In the genomic region with DNA sequence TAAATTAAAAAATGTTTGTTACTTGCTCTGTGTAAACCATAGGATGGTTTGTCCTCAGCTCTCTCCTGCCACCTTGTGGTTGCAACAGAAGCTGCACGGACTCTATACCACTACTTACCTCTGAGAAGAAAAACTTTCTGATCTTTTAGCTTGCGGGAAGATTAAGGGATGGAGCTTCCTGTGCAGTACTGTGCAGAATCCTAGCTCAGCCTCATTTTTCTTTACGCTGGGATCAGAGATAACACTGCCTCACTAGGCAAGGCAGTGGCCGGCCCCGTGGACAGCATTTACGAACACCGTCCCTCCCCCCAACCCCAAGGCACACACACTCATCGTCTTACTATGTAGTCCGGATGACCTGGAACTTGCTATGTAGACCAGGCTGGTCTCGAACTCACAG, we compare ENCODE assay signal across 9 mouse cellular contexts. TPM values are rescaled to one million over a fixed set of nuclear protein-coding genes. Genes with fewer than 3 reads are reported as not detected.
DNase-seq lines count a peak whose midpoint lies in the region; ATAC-seq and TF ChIP-seq lines count a peak whose summit lies in the region.
"Had no signal": no experiment of that assay in that cellular context is flagged by ENCODE, and none has a peak within 500 bp of the region (broad histone marks: within the 10 kb centered on the region; RNA-seq: fewer than 3 reads in every experiment).

No protein-coding gene starts in this region.

- no peaks in the 10 kb centered on the region for H3K36me3 ChIP-seq in forebrain, postnatal 0 days (ENCODE audit: insufficient read depth)

- no peaks in the 10 kb centered on the region for H3K27me3 ChIP-seq in cerebellum, adult 2 months (ENCODE audit: control insufficient read depth, insufficient read depth, low read length)
- H3K27me3 ChIP-seq in forebrain, postnatal 0 days (ENCODE audit: insufficient read depth, low read length) = no peaks in the 10 kb centered on the region

- TF ChIP-seq CTCF in cerebellum, adult 2 months (IDR thresholded peaks at IDR 0.05; ENCODE audit: borderline replicate concordance, insufficient read depth, low read depth, low read length) = peak; percentile 72
- peak; percentile 83 for TF ChIP-seq CTCF in forebrain, postnatal 0 days (IDR thresholded peaks at IDR 0.05; ENCODE audit: low read depth)

- TF ChIP-seq POLR2A in cerebellum, adult 2 months (IDR thresholded peaks at IDR 0.05; ENCODE audit: borderline replicate concordance, insufficient read depth, low read length) = no peak

- 11% methylated on average over 10 of the region's 10 CpGs for WGBS in cerebellum, adult 2 months
- 25% methylated on average over 10 of the region's 10 CpGs for WGBS in forebrain, postnatal 0 days

- no peaks in the 10 kb centered on the region for H3K9me3 ChIP-seq in forebrain, postnatal 0 days (ENCODE audit: low read length)

- ATAC-seq in forebrain, postnatal 0 days = peak; percentile 17; the same call in 1 of the 2 replicates
- peak; percentile 64 for ATAC-seq in megakaryocyte progenitor cell, adult 5-6 weeks (replicated peaks; ENCODE audit: poor library complexity)

- intact Hi-C loops in left cerebral cortex, postnatal 14 days (cut with DNase I) = loop anchor here (2.0 to 5.0 kb wide), 2 partner anchors 69 to 257 kb away; a partner anchor contains a TSS

- no peak overlapping the region for H3K4me3 ChIP-seq in cerebellum, adult 2 months (replicated peaks; ENCODE audit: insufficient read depth, low read depth, low read length)
- H3K4me3 ChIP-seq in forebrain, postnatal 0 days (ENCODE audit: low read depth, low read length) = no peak overlapping the region

- H3K4me1 ChIP-seq in cerebellum, adult 2 months (ENCODE audit: control insufficient read depth, insufficient read depth, low read length) = peaks cover 2% of the 10 kb centered on the region; the same call in 1 of the 2 replicates
- H3K4me1 ChIP-seq in forebrain, postnatal 0 days (ENCODE audit: insufficient read depth) = peaks cover 3% of the 10 kb centered on the region; the same call in 1 of the 2 replicates

- H3K27ac ChIP-seq in cerebellum, adult 2 months (ENCODE audit: insufficient read depth, low read length) = no peak overlapping the region
- H3K27ac ChIP-seq in forebrain, postnatal 0 days (ENCODE audit: low read depth, low read length) = no peak overlapping the region

- peak; percentile 68 to 91 for DNase-seq in adrenal gland, adult (ENCODE audit: inconsistent age in 2 of 2, low spot score in 1 of 2)
- DNase-seq in adrenal gland, adult 8-10 months = no peak
- DNase-seq in cerebellum, adult 2 months = peak; percentile 68 to 69
- DNase-seq in forebrain, postnatal 0 days = peak; percentile 84
- DNase-seq in hindlimb bud, embryonic 11.5 days (ENCODE audit: extremely low spot score, low read depth, low spot score) = peak; percentile 73
- DNase-seq in left cerebral cortex, postnatal 14 days (ENCODE audit: low spot score in 2 of 2) = peak; percentile 78 to 81
- peak; percentile 70 for DNase-seq in right cerebral cortex, postnatal 4 days

- H3K4me2 ChIP-seq in forebrain, postnatal 0 days (ENCODE audit: low read depth) = no peak overlapping the region

- no peak overlapping the region for H3K9ac ChIP-seq in forebrain, postnatal 0 days

RNA-seq across cellular contexts. Expression of a gene that starts 1.0 kb away (rescaled TPM):
- 10 to 100 TPM; 51.0 to 67.4 (median 59.4) TPM for total RNA-seq in adrenal gland, adult 8-10 months (2022)
- polyA plus RNA-seq in cerebellum, adult 2 months (2012; rRNA removed) = 115 and 150 TPM in 2 replicates
- 27.8 and 35.2 TPM in 2 replicates for total RNA-seq in forebrain, postnatal 0 days (2014; rRNA removed)
- 112 and 143 TPM in 2 replicates for polyA plus RNA-seq in forebrain, postnatal 0 days (2015; fragmentation: Nextera tagmentation; extraction: Ambion mirVana)
- 10 to 100 TPM; 33.1 to 51.9 TPM for total RNA-seq in left cerebral cortex, postnatal 14 days (2021)
- total RNA-seq in megakaryocyte progenitor cell, adult 5-6 weeks (2015) = 21.8 and 25.4 TPM in 2 replicates
- 28.4 and 31.8 TPM in 2 replicates for total RNA-seq in megakaryocyte progenitor cell, adult 5-6 weeks (2017)

RNA-seq across cellular contexts. Expression of a gene that starts 20.1 kb away (rescaled TPM):
- total RNA-seq in adrenal gland, adult 8-10 months (2022) = 10 to 100 TPM; 30.6 to 44.1 (median 36.6) TPM
- 0.25 and 0.28 TPM in 2 replicates for polyA plus RNA-seq in cerebellum, adult 2 months (2012; rRNA removed)
- total RNA-seq in forebrain, postnatal 0 days (2014; rRNA removed) = 3.9 TPM in 1 of 2 replicates, not detected in the other
- polyA plus RNA-seq in forebrain, postnatal 0 days (2015; fragmentation: Nextera tagmentation; extraction: Ambion mirVana) = 0.41 and 0.88 TPM in 2 replicates
- total RNA-seq in left cerebral cortex, postnatal 14 days (2021) = under 1 TPM; 0.40 to 0.53 TPM
- 3.3 and 4.1 TPM in 2 replicates for total RNA-seq in megakaryocyte progenitor cell, adult 5-6 weeks (2015)
- 2.9 and 5.3 TPM in 2 replicates for total RNA-seq in megakaryocyte progenitor cell, adult 5-6 weeks (2017)

RNA-seq across cellular contexts. Expression of a gene that starts 32.3 kb away (rescaled TPM):
- 1 to 10 TPM; 3.0 to 7.2 (median 4.1) TPM for total RNA-seq in adrenal gland, adult 8-10 months (2022)
- polyA plus RNA-seq in cerebellum, adult 2 months (2012; rRNA removed) = 0.07 and 0.13 TPM in 2 replicates
- 0.14 and 0.15 TPM in 2 replicates for total RNA-seq in forebrain, postnatal 0 days (2014; rRNA removed)
- 0.16 and 0.26 TPM in 2 replicates for polyA plus RNA-seq in forebrain, postnatal 0 days (2015; fragmentation: Nextera tagmentation; extraction: Ambion mirVana)
- total RNA-seq in left cerebral cortex, postnatal 14 days (2021) = under 1 TPM in 1 of 2 experiments, not detected in 1; 0.24 TPM
- not detected in 2 replicates for total RNA-seq in megakaryocyte progenitor cell, adult 5-6 weeks (2015)
- total RNA-seq in megakaryocyte progenitor cell, adult 5-6 weeks (2017) = not detected in 2 replicates
- polyA plus RNA-seq: C2C12 had no signal

RNA-seq across cellular contexts. Expression of a gene that starts 38.6 kb away (rescaled TPM):
- 10 to 100 TPM; 71.9 to 83.9 (median 78.6) TPM for total RNA-seq in adrenal gland, adult 8-10 months (2022)
- 125 and 130 TPM in 2 replicates for polyA plus RNA-seq in cerebellum, adult 2 months (2012; rRNA removed)
- 122 and 137 TPM in 2 replicates for total RNA-seq in forebrain, postnatal 0 days (2014; rRNA removed)
- 165 and 170 TPM in 2 replicates for polyA plus RNA-seq in forebrain, postnatal 0 days (2015; fragmentation: Nextera tagmentation; extraction: Ambion mirVana)
- total RNA-seq in left cerebral cortex, postnatal 14 days (2021) = 10 to 100 TPM; 62.0 to 64.2 TPM
- 106 and 124 TPM in 2 replicates for total RNA-seq in megakaryocyte progenitor cell, adult 5-6 weeks (2015)
- total RNA-seq in megakaryocyte progenitor cell, adult 5-6 weeks (2017) = 43.6 and 49.6 TPM in 2 replicates

RNA-seq across cellular contexts. Expression of a gene that starts 56.6 kb away (rescaled TPM):
- total RNA-seq in adrenal gland, adult 8-10 months (2022) = 1 to 10 TPM in 3 of 4 experiments, under 1 TPM in 1; 0.89 to 2.8 (median 1.2) TPM
- 1.6 and 1.8 TPM in 2 replicates for polyA plus RNA-seq in cerebellum, adult 2 months (2012; rRNA removed)
- 0.24 TPM in 1 of 2 replicates, not detected in the other for total RNA-seq in forebrain, postnatal 0 days (2014; rRNA removed)
- polyA plus RNA-seq in forebrain, postnatal 0 days (2015; fragmentation: Nextera tagmentation; extraction: Ambion mirVana) = 0.24 and 0.86 TPM in 2 replicates
- under 1 TPM; 0.88 to 0.93 TPM for total RNA-seq in left cerebral cortex, postnatal 14 days (2021)
- total RNA-seq in megakaryocyte progenitor cell, adult 5-6 weeks (2015) = not detected in 2 replicates
- not detected in 2 replicates for total RNA-seq in megakaryocyte progenitor cell, adult 5-6 weeks (2017)
